Mouse (Mus musculus) forebrain, postnatal 0 days (tissue): ENCODE data around the gene 2900026A02Rik. TPM values are rescaled to one million over a fixed set of nuclear protein-coding genes. Genes with fewer than 3 reads are reported as not detected.
A peak's percentile ranks its signal among the peaks of the same experiment; 100 is the strongest.

ENCODE experiments used
- ATAC-seq: fragments of 200-750 bp; cut with Nextera tagmentation; 2 replicates; pipeline ENCODE4 v1.8.0; 2017; ENCODE audit warnings: mild to moderate bottlenecking, moderate library complexity
- DNase-seq: peaks from one replicate; pipeline ENCODE4 v3.0.0-alpha.2; 2015
- H3K27ac ChIP-seq: fragments of 300-500 bp; sonication (generic); 2 replicates; pipeline ENCODE4 v1.5.1; 2014; ENCODE audit warnings: low read depth, mild to moderate bottlenecking, antibody characterized with exemption, low read length, moderate library complexity, mixed read lengths
- H3K27me3 ChIP-seq: fragments of 300-500 bp; sonication (generic); 2 replicates; pipeline ENCODE4 v1.6.1; 2014; ENCODE audit warnings: mild to moderate bottlenecking, low read length, mixed read lengths; ENCODE audit not compliant: insufficient read depth
- H3K36me3 ChIP-seq: fragments of 300-500 bp; sonication (generic); 2 replicates; pipeline ENCODE4 v1.6.1; 2014; ENCODE audit warnings: mild to moderate bottlenecking, moderate library complexity; ENCODE audit not compliant: insufficient read depth
- H3K4me1 ChIP-seq: fragments of 300-500 bp; sonication (generic); 2 replicates; pipeline ENCODE4 v1.6.1; 2014; ENCODE audit warnings: antibody characterized with exemption; ENCODE audit not compliant: insufficient read depth
- H3K4me2 ChIP-seq: fragments of 300-500 bp; sonication (generic); 2 replicates; pipeline ENCODE4 v1.6.1; 2014; ENCODE audit warnings: low read depth, mild to moderate bottlenecking, moderate library complexity
- H3K4me3 ChIP-seq: fragments of 300-500 bp; sonication (generic); 2 replicates; pipeline ENCODE4 v1.5.1; 2014; ENCODE audit warnings: low read depth, low read length, mixed read lengths
- H3K9ac ChIP-seq: fragments of 300-500 bp; sonication (generic); 2 replicates; pipeline ENCODE4 v1.6.1; 2014; ENCODE audit warnings: mild to moderate bottlenecking
- H3K9me3 ChIP-seq: fragments of 300-500 bp; sonication (generic); 2 replicates; pipeline ENCODE4 v1.6.1; 2016; ENCODE audit warnings: low read length
- CTCF ChIP-seq: sonication (generic); IDR thresholded peaks from 2 replicates; pipeline ENCODE4 v1.5.1; 2016; ENCODE audit warnings: antibody characterized with exemption, control low read depth, low read depth
- WGBS: fragments of 180-500 bp; shearing (Covaris S2); extraction: QIAGEN DNeasy Blood & Tissue Kit; methylation state at CpG from one replicate; pipeline ENCODE4 v1.1.7; 2014; 5-methylcytosine and 5-hydroxymethylcytosine counted together
- polyA plus RNA-seq: library from polyadenylated mRNA; unstranded; fragments of >200 nt; fragmentation: Nextera tagmentation; extraction: Ambion mirVana; gene quantifications from 2 replicates; pipeline ENCODE4 v1.2.1, GENCODE M21; 2015
- total RNA-seq: library from RNA; depleted of rRNA; stranded (reverse); fragments of >200 nt; gene quantifications from 2 replicates; pipeline ENCODE4 v1.2.3, GENCODE M21; 2014; rRNA removed

2900026A02Rik gene
- total RNA-seq (9.2 and 10.9 TPM in 2 replicates), polyA plus RNA-seq (2.7 and 3.3 TPM in 2 replicates)

DNA sequence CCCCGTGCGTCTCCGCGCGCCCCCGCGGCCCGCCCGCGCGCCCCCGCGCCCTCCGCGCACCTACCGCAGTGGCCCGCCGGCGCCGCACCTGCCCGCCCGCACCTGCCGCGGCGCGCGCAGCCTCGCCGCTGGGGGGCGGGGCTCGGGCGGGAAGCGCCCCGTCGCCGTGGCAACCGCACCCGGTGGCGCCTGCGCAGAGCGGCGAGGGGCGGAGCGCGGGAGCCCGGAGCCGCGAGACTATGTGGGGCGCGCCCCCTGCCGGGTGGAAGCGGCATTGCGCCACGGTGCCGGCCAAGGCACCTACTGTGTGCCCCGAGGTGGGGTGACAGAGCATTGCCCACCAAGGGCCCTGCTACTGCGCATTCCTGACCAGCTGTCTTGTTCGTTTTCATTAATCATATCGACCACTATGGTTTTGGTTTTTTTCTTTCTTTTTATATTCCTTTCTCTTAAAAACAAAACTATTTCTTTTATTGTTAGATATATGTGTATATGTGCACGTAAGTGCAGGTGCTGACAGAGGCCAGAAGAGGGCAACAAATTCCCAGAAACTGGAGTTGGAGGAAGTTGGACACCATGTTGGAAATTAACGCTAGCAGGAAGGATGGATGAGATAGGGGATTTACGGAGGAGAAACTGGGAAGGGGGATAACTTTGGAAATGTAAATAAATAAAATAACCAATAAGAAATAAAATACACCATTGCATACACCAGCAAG lies at the start of gene 2900026A02Rik:
2900026A02Rik (minus strand) TSS at position 90 of the 719 bp plus-strand sequence.
- peaks cover 12% of the 10 kb centered on the region; the same call in 1 of the 2 replicates for H3K4me1 ChIP-seq
- H3K27ac ChIP-seq: no peak within 1 kb of the TSS
- H3K4me3 ChIP-seq: peak within 1 kb of the TSS; percentile 74
- H3K4me2 ChIP-seq: peak within 1 kb of the TSS; percentile 95
- H3K27me3 ChIP-seq: no peaks in the 10 kb centered on the region
- DNase-seq (peak; percentile 89), ATAC-seq (peak; percentile 80)
- H3K36me3 ChIP-seq: no peaks in the 10 kb centered on the region
- peak; percentile 85 for TF ChIP-seq CTCF
- H3K9ac ChIP-seq: peak within 1 kb of the TSS; percentile 59
- WGBS: 8% methylated on average over 59 of the region's 62 CpGs
- H3K9me3 ChIP-seq: no peaks in the 10 kb centered on the region

DNA sequence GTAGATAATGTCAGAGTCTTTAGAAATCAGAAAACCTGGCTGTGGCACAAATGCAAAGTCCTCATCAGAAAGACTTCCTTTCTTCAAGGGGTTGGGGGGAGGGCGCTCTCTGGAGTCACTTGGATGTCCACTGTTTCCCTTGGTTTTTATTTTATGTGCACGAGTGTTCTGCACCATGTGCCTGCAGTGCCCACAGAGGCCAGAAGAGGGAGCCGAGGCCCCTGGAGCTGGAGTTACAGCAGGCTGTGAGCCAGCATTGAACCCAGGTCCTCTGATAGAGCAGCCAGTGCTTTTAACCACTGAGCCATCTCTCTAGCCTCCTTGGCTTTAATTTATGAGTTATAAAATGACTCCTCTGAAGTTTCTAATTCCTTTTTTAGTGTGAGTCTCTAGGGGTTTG lies 49.0 kb upstream of the 2900026A02Rik start:
- Histone ChIP-seq H3K9me3 (no peaks in the 10 kb centered on the region), H3K27me3 (no peaks in the 10 kb centered on the region), H3K36me3 (peaks cover 46% of the 10 kb centered on the region), H3K4me3 (no peak overlapping the region), H3K27ac (no peak overlapping the region), H3K4me2 (no peak overlapping the region), H3K4me1 (no peaks in the 10 kb centered on the region), H3K9ac (no peak overlapping the region)
- TF ChIP-seq CTCF: peak; percentile 61
- 82% methylated on average over 3 of the region's 3 CpGs for WGBS
- 0 out of 2 replicates have a peak, but pooled peaks have one; percentile 7 for ATAC-seq
- peak; percentile 45 for DNase-seq

- Histone ChIP-seq H3K27ac (no peak overlapping the region), H3K27me3 (no peaks in the 10 kb centered on the region), H3K9me3 (no peaks in the 10 kb centered on the region), H3K36me3 (peaks cover 46% of the 10 kb centered on the region), H3K4me1 (no peaks in the 10 kb centered on the region), H3K4me2 (no peak overlapping the region), H3K9ac (no peak overlapping the region), H3K4me3 (no peak overlapping the region)
- no peak for TF ChIP-seq CTCF
- ATAC-seq (no peak), DNase-seq (no peak)
These were observed 47.2 kb upstream of the 2900026A02Rik start for GRCm38 (mm10) chr5:113268246-113268645.

DNA sequence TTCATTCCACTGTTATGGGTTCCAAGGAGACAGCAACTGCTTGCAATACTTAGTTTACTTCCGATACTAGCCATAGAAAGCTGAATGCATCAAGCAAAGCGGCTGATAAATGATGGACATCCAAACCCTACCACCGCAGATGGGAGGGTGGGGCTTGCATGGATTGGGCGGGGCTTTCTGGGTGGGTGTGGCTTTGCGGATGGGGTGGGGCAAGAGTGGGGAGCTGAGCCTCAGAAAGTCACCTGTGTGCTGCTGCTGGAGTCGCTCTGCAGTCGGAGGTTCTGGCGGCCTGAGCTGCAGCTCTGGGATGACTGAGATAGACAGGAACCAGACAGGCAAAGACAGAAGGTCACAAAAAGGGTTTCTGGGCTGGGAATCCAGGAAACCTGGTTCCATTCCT lies 44.6 kb upstream of the 2900026A02Rik start:
- DNase-seq (no peak), ATAC-seq (no peak)
- Histone ChIP-seq H3K4me1 (no peaks in the 10 kb centered on the region), H3K36me3 (peaks cover 54% of the 10 kb centered on the region), H3K4me3 (no peak overlapping the region), H3K27me3 (no peaks in the 10 kb centered on the region), H3K27ac (no peak overlapping the region), H3K4me2 (no peak overlapping the region), H3K9ac (no peak overlapping the region), H3K9me3 (no peaks in the 10 kb centered on the region)
- TF ChIP-seq CTCF: no peak
- 89% methylated on average over 8 of the region's 8 CpGs for WGBS

- H3K9me3 ChIP-seq: no peaks in the 10 kb centered on the region
- TF ChIP-seq CTCF: no peak
- H3K36me3 ChIP-seq: peaks cover 46% of the 10 kb centered on the region
- DNase-seq (no peak), ATAC-seq (no peak)
- no peak overlapping the region for H3K9ac ChIP-seq
- H3K4me3 ChIP-seq: no peak overlapping the region
- H3K27me3 ChIP-seq: no peaks in the 10 kb centered on the region
- no peaks in the 10 kb centered on the region for H3K4me1 ChIP-seq
- WGBS: 98% methylated on average over 11 of the region's 11 CpGs
- no peak overlapping the region for H3K4me2 ChIP-seq
- H3K27ac ChIP-seq: no peak overlapping the region
These were observed 29.8 kb upstream of the 2900026A02Rik start for GRCm38 (mm10) chr5:113250806-113251205.

GRCm38 (mm10) chr5:113249263-113249930 lies 28.4 kb upstream of the 2900026A02Rik start:
- ATAC-seq: no peak
- WGBS: 86% methylated on average over 8 of the region's 8 CpGs
- peaks cover 40% of the 10 kb centered on the region for H3K36me3 ChIP-seq

GRCm38 (mm10) chr5:113230196-113230595 lies 9.2 kb upstream of the 2900026A02Rik start:
- H3K9me3 ChIP-seq: no peaks in the 10 kb centered on the region
- TF ChIP-seq CTCF: no peak
- H3K27me3 ChIP-seq: no peaks in the 10 kb centered on the region
- DNase-seq: no peak
- no peak overlapping the region for H3K9ac ChIP-seq
- H3K4me2 ChIP-seq: no peak overlapping the region
- WGBS: 79% methylated on average over 5 of the region's 5 CpGs
- no peaks in the 10 kb centered on the region for H3K36me3 ChIP-seq
- no peak overlapping the region for H3K4me3 ChIP-seq
- no peak overlapping the region for H3K27ac ChIP-seq
- peaks cover 13% of the 10 kb centered on the region; the same call in 1 of the 2 replicates for H3K4me1 ChIP-seq
- no peak for ATAC-seq

More at GRCm38 (mm10) chr5:113249263-113249930, 28.4 kb upstream of the 2900026A02Rik start:
- no peak for DNase-seq
- H3K27me3 ChIP-seq: no peaks in the 10 kb centered on the region
- H3K4me2 ChIP-seq: no peak overlapping the region
- no peak overlapping the region for H3K27ac ChIP-seq
- no peak overlapping the region for H3K4me3 ChIP-seq
- no peaks in the 10 kb centered on the region for H3K4me1 ChIP-seq
- TF ChIP-seq CTCF: no peak
- H3K9me3 ChIP-seq: no peaks in the 10 kb centered on the region
- H3K9ac ChIP-seq: no peak overlapping the region
